Mouse (Mus musculus): Measurements from ENCODE around the gene Slc16a14. TPM values are rescaled to one million over a fixed set of nuclear protein-coding genes. Genes with fewer than 3 reads are reported as not detected.
A peak's percentile ranks its signal among the peaks of the same experiment; 100 is the strongest.
"Not testable (repeated sequence)": the region's sequence is repeated elsewhere in the genome, so short reads cannot be mapped to it uniquely, and the experiment has no call there.

Slc16a14 gene
- polyA plus RNA-seq (2016; fragmentation: Nextera tagmentation; extraction: Ambion mirVana) = 11.4 and 11.5 TPM in 2 replicates

- peaks cover 12% of the 10 kb centered on the region; the same call in 1 of the 2 replicates for H3K4me1 ChIP-seq
- WGBS = under 1% methylated on average over 59 of the region's 59 CpGs
- H3K27me3 ChIP-seq = peaks cover 3% of the 10 kb centered on the region; the same call in 1 of the 2 replicates
- H3K27ac ChIP-seq = peak within 1 kb of the TSS; percentile 86
- H3K4me3 ChIP-seq (replicated peaks) = peak within 1 kb of the TSS; percentile 65
- ATAC-seq (ENCODE audit: low FRiP score) = peak; percentile 89
- H3K9me3 ChIP-seq = no peaks in the 10 kb centered on the region
- H3K9ac ChIP-seq = peak within 1 kb of the TSS; percentile 78
- H3K36me3 ChIP-seq (replicated peaks) = no peaks in the 10 kb centered on the region
- peak within 1 kb of the TSS; percentile 74 for H3K4me2 ChIP-seq
Observed at GRCm38 (mm10) chr1:84934503-84935333, at the start of gene Slc16a14. Gene Slc16a14 (minus strand): TSS chr1:84935134.

- H3K36me3 ChIP-seq (replicated peaks); H3K9me3 ChIP-seq; H3K9ac ChIP-seq; H3K4me1 ChIP-seq; H3K27me3 ChIP-seq: not testable (repeated sequence)
- H3K4me3 ChIP-seq (replicated peaks) = peak overlapping the region; percentile 27
- ATAC-seq (ENCODE audit: low FRiP score) = peak; percentile 77; the same call in 1 of the 2 replicates
- peak overlapping the region; percentile 80 for H3K27ac ChIP-seq
- peak overlapping the region; percentile 38 for H3K4me2 ChIP-seq
- WGBS = 2% methylated on average over 12 of the region's 12 CpGs
Observed at GRCm38 (mm10) chr1:84961779-84962178, 26.8 kb upstream of the Slc16a14 start.

GRCm38 (mm10) chr1:84957713-84958112 lies 22.8 kb upstream of the Slc16a14 start:
- WGBS = 92% methylated on average over 4 of the region's 4 CpGs
- not testable (repeated sequence) for H3K27ac ChIP-seq; H3K9me3 ChIP-seq; ATAC-seq (ENCODE audit: low FRiP score); H3K9ac ChIP-seq; H3K4me2 ChIP-seq; H3K4me1 ChIP-seq; H3K36me3 ChIP-seq (replicated peaks); H3K27me3 ChIP-seq; H3K4me3 ChIP-seq (replicated peaks)

- not testable (repeated sequence) for H3K4me2 ChIP-seq; H3K36me3 ChIP-seq (replicated peaks); H3K4me1 ChIP-seq; H3K9ac ChIP-seq; H3K27ac ChIP-seq; ATAC-seq (ENCODE audit: low FRiP score); H3K9me3 ChIP-seq; H3K27me3 ChIP-seq; H3K4me3 ChIP-seq (replicated peaks)
- WGBS = 98% methylated on average over 3 of the region's 3 CpGs
Observed at GRCm38 (mm10) chr1:84956771-84957170, 21.8 kb upstream of the Slc16a14 start.

GRCm38 (mm10) chr1:84952456-84953181 lies 17.7 kb upstream of the Slc16a14 start:
- Histone ChIP-seq H3K27ac (no peak overlapping the region), H3K27me3 (no peaks in the 10 kb centered on the region), H3K36me3 (replicated peaks) (no peaks in the 10 kb centered on the region), H3K4me2 (no peak overlapping the region), H3K4me1 (no peaks in the 10 kb centered on the region), H3K4me3 (replicated peaks) (no peak overlapping the region), H3K9ac (no peak overlapping the region), H3K9me3 (0 out of 2 replicates have a peak, but pooled peaks cover 6% of the 10 kb centered on the region)
- WGBS = 89% methylated on average over 10 of the region's 10 CpGs
- no peak for ATAC-seq (ENCODE audit: low FRiP score)

GRCm38 (mm10) chr1:84951566-84951965 lies 16.6 kb upstream of the Slc16a14 start:
- Histone ChIP-seq H3K27me3 (no peaks in the 10 kb centered on the region), H3K4me3 (replicated peaks) (no peak overlapping the region), H3K27ac (no peak overlapping the region), H3K9me3 (0 out of 2 replicates have a peak, but pooled peaks cover 2% of the 10 kb centered on the region), H3K4me1 (no peaks in the 10 kb centered on the region), H3K9ac (no peak overlapping the region), H3K36me3 (replicated peaks) (no peaks in the 10 kb centered on the region), H3K4me2 (no peak overlapping the region)
- 92% methylated on average over 3 of the region's 3 CpGs for WGBS
- ATAC-seq (ENCODE audit: low FRiP score) = no peak

GRCm38 (mm10) chr1:84947390-84947789 lies 12.5 kb upstream of the Slc16a14 start:
- no peaks in the 10 kb centered on the region for H3K36me3 ChIP-seq (replicated peaks)
- H3K9me3 ChIP-seq = no peaks in the 10 kb centered on the region
- no peak overlapping the region for H3K4me3 ChIP-seq (replicated peaks)
- H3K4me1 ChIP-seq = no peaks in the 10 kb centered on the region
- H3K27ac ChIP-seq = no peak overlapping the region
- ATAC-seq (ENCODE audit: low FRiP score) = no peak
- no peak overlapping the region for H3K4me2 ChIP-seq
- no peaks in the 10 kb centered on the region for H3K27me3 ChIP-seq
- H3K9ac ChIP-seq = no peak overlapping the region
- 59% methylated on average over 2 of the region's 2 CpGs for WGBS

- 87% methylated on average over 3 of the region's 3 CpGs for WGBS
- Histone ChIP-seq H3K27me3 (no peaks in the 10 kb centered on the region), H3K9me3 (no peaks in the 10 kb centered on the region), H3K27ac (no peak overlapping the region), H3K4me3 (replicated peaks) (no peak overlapping the region), H3K4me1 (no peaks in the 10 kb centered on the region), H3K9ac (no peak overlapping the region), H3K4me2 (no peak overlapping the region), H3K36me3 (replicated peaks) (no peaks in the 10 kb centered on the region)
- ATAC-seq (ENCODE audit: low FRiP score) = no peak
Observed at GRCm38 (mm10) chr1:84945950-84946349, 11.0 kb upstream of the Slc16a14 start.

- Histone ChIP-seq H3K4me3 (replicated peaks) (no peak overlapping the region), H3K27ac (no peak overlapping the region), H3K27me3 (no peaks in the 10 kb centered on the region), H3K4me1 (no peaks in the 10 kb centered on the region), H3K9me3 (no peaks in the 10 kb centered on the region), H3K36me3 (replicated peaks) (no peaks in the 10 kb centered on the region), H3K9ac (no peak overlapping the region), H3K4me2 (no peak overlapping the region)
- ATAC-seq (ENCODE audit: low FRiP score) = no peak
- 96% methylated on average over 4 of the region's 4 CpGs for WGBS
Observed at GRCm38 (mm10) chr1:84943549-84943948, 8.6 kb upstream of the Slc16a14 start.

- no peak overlapping the region for H3K9ac ChIP-seq
Observed at GRCm38 (mm10) chr1:84942666-84943065, 7.7 kb upstream of the Slc16a14 start.

GRCm38 (mm10) chr1:84940322-84940721 lies 5.4 kb upstream of the Slc16a14 start:
- Histone ChIP-seq H3K27ac (no peak overlapping the region), H3K9ac (no peak overlapping the region), H3K4me3 (replicated peaks) (no peak overlapping the region), H3K4me1 (peaks cover 5% of the 10 kb centered on the region; the same call in 1 of the 2 replicates), H3K36me3 (replicated peaks) (no peaks in the 10 kb centered on the region), H3K9me3 (no peaks in the 10 kb centered on the region), H3K27me3 (peaks cover 3% of the 10 kb centered on the region; the same call in 1 of the 2 replicates), H3K4me2 (no peak overlapping the region)
- WGBS = 93% methylated on average over 2 of the region's 2 CpGs
- no peak for ATAC-seq (ENCODE audit: low FRiP score)

More at GRCm38 (mm10) chr1:84942666-84943065, 7.7 kb upstream of the Slc16a14 start:
- Histone ChIP-seq H3K36me3 (replicated peaks) (no peaks in the 10 kb centered on the region), H3K27me3 (no peaks in the 10 kb centered on the region), H3K4me3 (replicated peaks) (no peak overlapping the region), H3K27ac (no peak overlapping the region), H3K4me1 (no peaks in the 10 kb centered on the region), H3K4me2 (no peak overlapping the region), H3K9me3 (no peaks in the 10 kb centered on the region)
- no peak for ATAC-seq (ENCODE audit: low FRiP score)

- WGBS = 81% methylated on average over 4 of the region's 4 CpGs
- Histone ChIP-seq H3K27ac (no peak overlapping the region), H3K9ac (no peak overlapping the region), H3K9me3 (no peaks in the 10 kb centered on the region), H3K4me3 (replicated peaks) (no peak overlapping the region), H3K4me2 (no peak overlapping the region), H3K4me1 (peaks cover 5% of the 10 kb centered on the region; the same call in 1 of the 2 replicates), H3K36me3 (replicated peaks) (no peaks in the 10 kb centered on the region), H3K27me3 (peaks cover 3% of the 10 kb centered on the region; the same call in 1 of the 2 replicates)
- ATAC-seq (ENCODE audit: low FRiP score) = no peak
Observed at GRCm38 (mm10) chr1:84939466-84939865, 4.5 kb upstream of the Slc16a14 start.
